Mouse (Mus musculus): ENCODE measurements at regions not wholly inside any gene's neighbourhood (a gene's known extent, or its start where the extent isn't known, plus 50 kb on each side); places are given as distances from the start of the nearest gene placed in this dataset.

DNA sequence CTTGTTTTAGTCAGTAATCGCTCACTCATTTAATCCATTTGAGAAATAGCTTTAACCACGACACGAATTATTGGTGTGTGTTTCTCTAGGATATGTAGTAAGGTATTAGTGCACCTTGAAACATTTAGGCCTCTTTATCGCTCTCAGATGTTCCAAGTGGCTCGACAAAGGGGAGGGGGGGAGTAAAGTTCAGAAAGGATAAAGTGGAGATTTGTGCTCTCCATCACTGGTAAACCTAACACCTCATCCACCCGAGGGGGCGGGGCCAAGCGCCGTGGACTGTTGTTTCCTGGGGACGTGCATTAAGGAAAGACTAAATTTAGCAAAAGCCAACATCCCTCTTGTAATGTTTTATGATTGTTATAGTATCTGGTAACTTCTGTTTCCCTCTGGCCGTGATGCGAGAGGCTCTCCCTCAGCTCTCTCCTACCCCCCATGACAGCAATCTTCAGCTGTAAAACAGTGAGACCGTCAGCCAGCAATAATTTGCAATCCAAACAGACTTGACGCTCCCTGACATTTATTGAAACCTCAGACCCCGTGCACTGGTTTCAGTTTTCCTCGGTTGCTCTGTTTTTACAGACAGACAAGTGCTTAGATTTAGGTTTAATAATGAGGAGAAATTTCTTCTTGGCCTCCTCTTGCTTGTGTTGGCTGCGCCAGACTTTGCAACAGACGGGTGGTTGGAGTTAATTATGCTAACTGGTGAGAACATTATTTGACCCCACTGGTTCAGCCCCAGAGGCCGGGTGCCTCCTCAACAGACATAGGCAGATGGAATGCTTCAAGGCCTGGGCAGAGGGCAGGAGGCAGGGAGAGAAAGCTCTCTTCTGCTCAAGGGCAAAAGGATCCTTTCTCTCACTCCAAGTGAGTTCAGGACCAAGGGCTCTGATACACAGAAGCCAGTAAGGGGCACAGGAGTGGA, 542.8 kb upstream of the Sox9 start:
- DNase-seq (ENCODE audit: low spot score) = no peak

DNA sequence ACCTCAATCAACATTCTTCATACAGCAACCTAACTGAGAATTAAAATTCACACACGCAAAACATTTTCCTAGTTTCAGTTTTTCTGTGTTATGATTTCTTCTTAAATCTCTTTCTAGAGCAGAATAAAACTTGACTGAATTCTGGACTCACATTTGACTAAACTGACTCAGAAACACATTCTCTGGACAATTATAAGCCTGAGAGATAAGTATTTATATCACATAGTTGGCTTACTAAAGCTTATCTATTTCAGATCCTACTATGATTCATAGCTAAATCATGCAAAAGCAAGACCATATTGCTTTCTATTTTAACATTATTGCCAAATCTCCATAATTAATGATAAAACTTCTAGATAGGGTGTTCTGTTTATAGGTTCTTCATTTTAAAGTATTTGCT, 529.5 kb upstream of the Sox9 start:
- DNase-seq (ENCODE audit: low spot score) = no peak

- DNase-seq (ENCODE audit: low spot score) = no peak
These were observed 529.0 kb upstream of the Sox9 start for GRCm38 (mm10) chr11:112253061-112253460.

DNA sequence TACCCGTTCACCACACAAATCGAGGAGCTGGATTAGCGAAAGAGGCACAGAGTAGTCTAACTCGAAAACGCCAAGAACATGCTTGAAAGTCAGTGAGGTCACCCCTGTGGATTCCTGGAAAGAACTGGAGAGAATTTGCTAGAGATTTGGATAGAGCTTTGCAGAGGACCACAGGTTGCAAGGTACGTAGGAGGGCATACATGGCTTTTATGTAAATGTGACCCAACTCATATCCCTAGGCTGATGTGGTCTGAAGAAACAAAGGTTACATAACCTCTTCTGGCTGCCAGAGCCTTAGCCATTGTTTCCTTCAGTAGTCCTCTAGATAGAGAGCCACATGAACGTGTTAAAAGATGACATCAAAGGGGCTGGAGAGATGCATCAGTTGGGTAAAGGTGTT, 525.7 kb upstream of the Sox9 start:
- no peak for DNase-seq (ENCODE audit: low spot score)

GRCm38 (mm10) chr11:112264077-112264476, 517.9 kb upstream of the Sox9 start:
- DNase-seq (ENCODE audit: low spot score) = no peak

GRCm38 (mm10) chr11:112270911-112271310, 511.1 kb upstream of the Sox9 start:
- no peak for DNase-seq (ENCODE audit: low spot score)

DNA sequence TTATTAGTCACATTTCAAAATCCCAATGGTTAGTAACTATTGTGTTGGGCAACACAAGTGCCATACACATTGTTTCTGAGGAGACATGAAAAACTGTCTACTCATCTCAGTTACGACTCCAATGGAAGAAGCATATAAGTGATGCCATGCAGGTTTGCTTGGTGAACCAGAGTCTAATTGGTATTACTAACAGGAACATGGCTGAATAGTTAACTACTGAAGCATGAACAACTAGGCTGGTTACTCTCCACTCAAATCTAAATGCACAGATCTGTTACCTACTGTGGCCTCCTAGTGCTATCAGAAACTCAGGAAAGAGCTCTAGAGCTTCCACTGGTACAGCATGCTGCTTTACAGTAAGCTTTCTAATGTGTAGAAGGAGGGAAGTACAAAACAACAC, 503.5 kb upstream of the Sox9 start:
- no peak for DNase-seq (ENCODE audit: low spot score)

DNA sequence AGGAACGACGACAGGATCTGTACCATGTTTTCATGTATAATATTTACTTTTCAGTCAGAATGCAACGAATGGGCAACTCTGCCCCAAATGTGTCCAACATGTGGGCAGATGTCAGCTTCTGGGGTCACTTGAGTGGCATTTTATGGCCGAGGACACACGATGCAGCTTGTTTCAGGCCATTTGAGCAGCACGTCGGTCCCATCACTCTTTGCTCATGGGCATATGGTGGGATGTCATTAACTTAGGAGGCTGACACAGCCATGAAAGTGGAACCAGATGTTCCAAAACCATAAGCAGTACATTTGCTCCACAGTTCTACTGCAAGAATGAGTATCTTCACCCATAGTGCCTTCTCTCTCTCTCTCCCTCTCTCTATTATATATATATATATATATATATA, 499.1 kb upstream of the Sox9 start:
- DNase-seq (ENCODE audit: low spot score) = no peak

DNA sequence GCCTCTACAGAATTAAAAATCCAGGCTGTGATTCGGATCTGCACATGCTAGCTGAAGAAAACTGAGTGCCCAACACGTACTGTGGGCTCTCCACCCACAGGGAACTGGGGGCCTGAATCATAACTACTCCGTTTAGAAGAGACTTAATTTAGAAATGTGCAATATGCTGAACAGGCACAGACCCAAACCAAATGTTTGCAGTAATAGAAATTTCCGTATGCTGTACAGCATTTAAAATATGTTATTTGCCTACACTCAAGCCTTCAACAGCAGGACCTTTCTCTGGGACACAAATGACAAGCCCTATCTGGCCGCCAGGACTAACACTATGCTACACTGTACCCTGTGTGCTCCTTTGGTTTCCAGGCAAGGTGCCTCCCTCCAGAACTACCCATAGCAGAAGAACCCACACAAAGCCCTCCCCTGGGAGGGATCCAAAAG, 483.1 kb upstream of the Sox9 start:
- DNase-seq (ENCODE audit: low spot score) = no peak

DNA sequence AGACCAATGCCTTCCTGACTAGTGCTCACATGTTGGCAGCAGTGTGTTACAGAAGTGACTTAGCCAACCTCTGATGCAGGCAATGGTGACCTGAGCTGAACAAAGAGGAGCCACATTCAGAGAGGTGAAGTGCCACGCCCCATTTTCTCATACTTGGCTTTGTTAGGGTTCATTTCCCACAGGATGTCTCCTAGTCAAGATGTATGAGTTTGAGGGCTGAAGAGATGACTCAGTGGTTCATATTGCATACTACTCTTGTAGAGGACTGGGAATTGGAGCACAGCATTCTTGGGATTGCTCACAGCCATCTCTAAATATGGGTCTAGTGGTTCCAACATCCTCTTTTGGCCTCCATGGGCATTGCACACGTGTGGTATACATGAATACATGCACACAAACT, 478.9 kb upstream of the Sox9 start:
- no peak for DNase-seq (ENCODE audit: low spot score)

- DNase-seq (ENCODE audit: low spot score) = no peak
These were observed 456.2 kb upstream of the Sox9 start for GRCm38 (mm10) chr11:112325850-112326249.

- no peak for DNase-seq (ENCODE audit: low spot score)
These were observed 454.4 kb upstream of the Sox9 start for GRCm38 (mm10) chr11:112327606-112328005.

- no peak for DNase-seq (ENCODE audit: low spot score)
These were observed 436.9 kb upstream of the Sox9 start for GRCm38 (mm10) chr11:112345133-112345532.

- no peak for DNase-seq (ENCODE audit: low spot score)
These were observed 436.4 kb upstream of the Sox9 start for GRCm38 (mm10) chr11:112345586-112345985.

GRCm38 (mm10) chr11:112346089-112346488, 435.9 kb upstream of the Sox9 start:
- DNase-seq (ENCODE audit: low spot score) = no peak

DNA sequence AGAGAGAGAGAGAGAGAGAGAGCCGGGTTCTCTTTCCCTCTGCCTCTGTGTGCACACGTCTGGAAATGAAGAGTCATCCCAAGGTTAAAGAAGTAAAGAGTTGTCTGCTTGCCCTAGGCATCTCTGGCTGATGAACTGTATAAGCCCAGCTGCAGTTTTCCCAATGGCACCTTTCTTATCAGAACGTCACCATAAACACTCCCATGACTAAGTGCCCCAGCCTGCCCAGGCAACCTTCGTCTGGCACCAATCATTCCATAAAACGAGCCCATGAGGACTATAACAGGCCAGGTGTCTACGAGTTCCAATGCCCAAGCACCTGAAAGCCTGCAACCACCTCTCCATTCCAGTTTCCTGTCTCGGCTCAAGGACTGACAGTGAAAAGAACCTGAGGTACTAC, 435.5 kb upstream of the Sox9 start:
- DNase-seq (ENCODE audit: low spot score) = no peak

GRCm38 (mm10) chr11:112355311-112355710, 426.7 kb upstream of the Sox9 start:
- DNase-seq (ENCODE audit: low spot score) = no peak

- DNase-seq (ENCODE audit: low spot score) = no peak
These were observed 415.3 kb upstream of the Sox9 start for GRCm38 (mm10) chr11:112366715-112367114.

GRCm38 (mm10) chr11:112370941-112371340, 411.1 kb upstream of the Sox9 start:
- no peak for DNase-seq (ENCODE audit: low spot score)

GRCm38 (mm10) chr11:112400069-112400468, 382.0 kb upstream of the Sox9 start:
- DNase-seq (ENCODE audit: low spot score) = no peak

DNA sequence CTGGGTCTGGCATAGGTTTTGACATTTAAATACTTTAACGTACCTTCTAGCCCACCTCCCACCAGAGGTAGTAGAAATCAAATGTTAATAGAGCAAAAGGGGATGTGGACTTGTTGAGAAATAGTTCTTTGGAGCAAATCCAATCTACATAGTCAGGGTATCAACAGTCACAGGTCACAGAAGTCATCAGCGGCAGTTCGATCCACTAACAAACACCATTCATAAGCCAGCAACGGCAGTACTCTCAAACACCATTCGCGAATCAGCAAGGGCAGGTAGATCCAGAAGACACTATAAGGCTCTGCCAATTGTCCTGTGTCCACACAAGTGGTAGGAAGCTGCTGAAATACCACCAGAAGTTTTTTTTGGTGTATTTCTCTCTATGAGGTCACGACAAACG, 374.3 kb upstream of the Sox9 start:
- no peak for DNase-seq (ENCODE audit: low spot score)

- DNase-seq (ENCODE audit: low spot score) = no peak
These were observed 369.6 kb upstream of the Sox9 start for GRCm38 (mm10) chr11:112412434-112412833.

GRCm38 (mm10) chr11:112442639-112443038, 339.4 kb upstream of the Sox9 start:
- no peak for DNase-seq (ENCODE audit: low spot score)

DNA sequence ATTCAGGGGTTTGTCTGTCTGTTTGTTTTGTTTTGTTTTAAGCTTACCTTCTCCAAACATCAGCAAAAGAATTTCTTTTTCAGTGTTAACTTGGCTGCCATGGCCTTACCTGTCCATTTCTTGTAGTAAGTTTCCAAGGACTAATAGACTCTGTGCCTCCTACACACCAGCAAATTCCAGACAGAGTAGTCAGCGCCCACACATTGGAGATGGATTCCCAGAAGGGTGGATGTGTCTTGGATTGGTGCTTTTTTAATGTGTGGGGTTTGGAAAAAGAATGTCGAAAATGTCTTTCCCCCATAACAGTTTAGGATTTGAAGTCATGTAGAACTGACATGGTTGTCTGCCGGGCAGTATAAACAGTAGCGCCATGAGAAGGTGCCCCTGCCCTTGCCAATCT, 338.1 kb upstream of the Sox9 start:
- DNase-seq (ENCODE audit: low spot score) = no peak

Data from testis, postnatal 14 days (tissue).